Mouse (Mus musculus): Measurements from ENCODE around the gene Lgr6.

DNA sequence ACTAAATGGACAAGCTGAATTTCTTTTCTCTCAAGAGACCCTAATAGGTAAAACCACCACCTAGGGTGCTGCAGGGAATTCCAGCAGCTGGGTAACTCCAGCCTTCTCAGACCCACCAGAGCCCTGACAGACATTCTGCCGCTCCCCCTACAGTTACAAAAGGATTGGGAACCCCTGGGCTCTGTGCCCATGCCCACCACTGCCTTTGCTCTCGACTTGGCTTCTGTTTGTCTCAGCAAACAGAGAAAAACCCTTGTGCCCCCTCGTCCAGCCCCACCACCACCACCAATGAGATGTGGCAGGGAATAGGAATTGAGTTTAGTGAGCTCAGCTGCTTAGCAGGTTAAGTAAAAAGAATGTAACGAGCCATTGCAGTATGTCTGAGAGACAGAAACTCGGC, 43.9 kb upstream of the Lgr6 start:
- TF ChIP-seq CTCF (IDR thresholded peaks at IDR 0.05; ENCODE audit: extremely low read depth, insufficient read length, insufficient replicate concordance, low read depth, low read length) = no peak
- TF ChIP-seq POLR2A (IDR thresholded peaks at IDR 0.05; ENCODE audit: low read depth, low read length) = no peak
